Mouse (Mus musculus) adrenal gland, postnatal 10 days (tissue): ENCODE data around the gene Nav2. TPM values are rescaled to one million over a fixed set of nuclear protein-coding genes. Genes with fewer than 3 reads are reported as not detected.
A peak's percentile ranks its signal among the peaks of the same experiment; 100 is the strongest.

Source experiments
- DNase-seq: peaks from one replicate; pipeline ENCODE4 v3.0.0; 2021; ENCODE audit warnings: mixed read lengths
- total RNA-seq, 2 experiments: library from RNA; stranded (reverse); gene quantifications; 2 replicates each; pipeline ENCODE4 v1.2.3; 2021

Nav2 gene
- total RNA-seq, 2 experiments from 2014 or later = 12.2 to 25.6 TPM

- DNase-seq = no peak
These were observed 580.1 kb downstream of the Nav2 start for GRCm38 (mm10) chr7:49488493-49489087.

GRCm38 (mm10) chr7:49490814-49491213 lies 582.3 kb downstream of the Nav2 start:
- no peak for DNase-seq

- no peak for DNase-seq
These were observed 584.1 kb downstream of the Nav2 start for GRCm38 (mm10) chr7:49492622-49493021.

- DNase-seq = peak; percentile 53
These were observed 584.7 kb downstream of the Nav2 start for GRCm38 (mm10) chr7:49493210-49493609.

GRCm38 (mm10) chr7:49494654-49495053 lies 586.1 kb downstream of the Nav2 start:
- no peak for DNase-seq

GRCm38 (mm10) chr7:49496111-49496510 lies 587.6 kb downstream of the Nav2 start:
- DNase-seq = no peak

- no peak for DNase-seq
These were observed 588.4 kb downstream of the Nav2 start for GRCm38 (mm10) chr7:49496766-49497425.

GRCm38 (mm10) chr7:49497426-49497892 lies 588.9 kb downstream of the Nav2 start:
- no peak for DNase-seq

- no peak for DNase-seq
These were observed 591.1 kb downstream of the Nav2 start for GRCm38 (mm10) chr7:49499598-49499997.

GRCm38 (mm10) chr7:49500916-49501315 lies 592.4 kb downstream of the Nav2 start:
- no peak for DNase-seq

GRCm38 (mm10) chr7:49503419-49503818 lies 594.9 kb downstream of the Nav2 start:
- no peak for DNase-seq

GRCm38 (mm10) chr7:49503881-49504280 lies 595.4 kb downstream of the Nav2 start:
- DNase-seq = no peak

GRCm38 (mm10) chr7:49504297-49504696 lies 595.8 kb downstream of the Nav2 start:
- DNase-seq = peak; percentile 24

GRCm38 (mm10) chr7:49505024-49505423 lies 596.5 kb downstream of the Nav2 start:
- DNase-seq = peak; percentile 53

- no peak for DNase-seq
These were observed 597.7 kb downstream of the Nav2 start for GRCm38 (mm10) chr7:49506085-49506820.

- DNase-seq = peak; percentile 28
These were observed 599.5 kb downstream of the Nav2 start for GRCm38 (mm10) chr7:49507943-49508506.

- no peak for DNase-seq
These were observed 603.4 kb downstream of the Nav2 start for GRCm38 (mm10) chr7:49511820-49512453.

GRCm38 (mm10) chr7:49513763-49514437 lies 605.4 kb downstream of the Nav2 start:
- no peak for DNase-seq

GRCm38 (mm10) chr7:49515012-49515411 lies 606.5 kb downstream of the Nav2 start:
- DNase-seq = no peak

GRCm38 (mm10) chr7:49520504-49520903 lies 612.0 kb downstream of the Nav2 start:
- DNase-seq = no peak

- DNase-seq = no peak
These were observed 612.8 kb downstream of the Nav2 start for GRCm38 (mm10) chr7:49521349-49521748.

GRCm38 (mm10) chr7:49521976-49522375 lies 613.5 kb downstream of the Nav2 start:
- DNase-seq = no peak
